Mouse (Mus musculus) lung, adult 10 weeks (tissue): ENCODE results near the gene Gal3st3. TPM values are rescaled to one million over a fixed set of nuclear protein-coding genes. Genes with fewer than 3 reads are reported as not detected.

Source experiments
- polyA plus RNA-seq: library from polyadenylated mRNA; stranded (reverse); fragments of 350-450 nt; fragmentation: Illumina TruSeq; extraction: RNeasy Lipid Tissue Mini Kit (QIAGEN cat#74804); gene quantifications from one replicate; pipeline ENCODE4 v1.2.3, GENCODE M21; 2014; ENCODE audit warnings: low read depth, low replicate concordance; ENCODE audit not compliant: insufficient read depth

Gal3st3 gene
- polyA plus RNA-seq, result 0.28 TPM

GRCm38 (mm10) chr19:5297903-5298800 lies at the start of gene Gal3st3:
Gene Gal3st3, plus strand, starts transcription at chr19:5298331.

GRCm38 (mm10) chr19:5272801-5273733 lies 25.1 kb upstream of the Gal3st3 start, which contains the start of gene Pacs1:
Gene Pacs1, minus strand, starts transcription at chr19:5273119.

DNA sequence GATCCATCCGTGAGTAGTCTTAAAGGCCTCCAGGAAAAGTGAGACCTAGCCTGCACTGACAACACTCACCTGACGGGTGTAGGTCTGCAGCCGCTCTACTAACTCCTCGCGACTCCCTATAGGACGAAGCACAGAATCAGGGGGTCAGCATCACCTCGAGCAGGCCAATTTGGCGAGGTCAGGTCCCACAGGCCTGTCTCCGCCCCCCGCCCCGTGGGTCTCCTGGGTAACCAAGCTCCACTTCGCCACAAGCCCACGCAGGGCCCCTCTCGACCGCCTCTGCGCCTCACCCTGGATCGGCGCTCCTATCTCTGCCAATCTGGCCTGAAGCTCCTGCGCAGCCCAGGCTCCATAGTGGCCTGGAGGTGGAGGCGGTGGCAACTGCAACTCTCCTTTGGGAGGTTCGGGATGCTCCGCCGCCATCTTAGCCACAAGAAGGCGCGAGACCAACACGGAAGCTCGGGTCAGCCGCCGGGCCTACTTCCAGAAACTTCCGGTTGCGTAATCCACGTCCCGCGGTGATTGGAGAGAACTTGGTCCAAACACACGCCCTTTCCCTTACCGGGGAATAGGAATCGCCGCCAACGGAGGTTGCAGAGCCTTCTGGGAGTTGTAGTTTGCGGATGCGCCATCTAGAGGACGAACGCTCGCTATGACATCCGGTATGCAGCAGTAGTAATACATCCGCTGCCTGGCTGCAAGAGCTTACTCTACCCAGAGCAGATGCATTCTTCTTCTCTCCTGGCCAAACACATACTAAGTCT lies 3.0 kb upstream of the Gal3st3 start, which contains the start of gene Sf3b2:
Sf3b2 (minus strand) TSS at position 484 of the 764 bp plus-strand sequence.

GRCm38 (mm10) chr19:5335441-5335840 lies 37.3 kb downstream of the Gal3st3 start, which contains the start of gene Catsper1:
Gene Catsper1, plus strand, starts transcription at chr19:5335741.

GRCm38 (mm10) chr19:5349502-5349873 lies 51.4 kb downstream of the Gal3st3 start, which contains the start of gene Cst6:
Gene Cst6, minus strand, starts transcription at chr19:5349574.

Other genes starting within 250 kb of the Gal3st3 start
- gene Rin1, start 247.8 kb upstream of the Gal3st3 start, polyA plus RNA-seq, result 1.4 TPM
- 6.0 TPM for gene Cd248, start 230.3 kb upstream of the Gal3st3 start, polyA plus RNA-seq
- gene Tmem151a, start 212.8 kb upstream of the Gal3st3 start, polyA plus RNA-seq, result 2.0 TPM
- 52.8 TPM for gene Yif1a, start 209.8 kb upstream of the Gal3st3 start, polyA plus RNA-seq
- 0.18 TPM for gene Cnih2, start 199.8 kb upstream of the Gal3st3 start, polyA plus RNA-seq
- gene Rab1b, start 191.3 kb upstream of the Gal3st3 start, polyA plus RNA-seq, result 117 TPM
- gene Klc2, start 179.8 kb upstream of the Gal3st3 start, polyA plus RNA-seq, result 12.7 TPM
- 9.4 TPM for gene Pacs1, start 25.2 kb upstream of the Gal3st3 start, polyA plus RNA-seq
- 93.1 TPM for gene Sf3b2, start 2.9 kb upstream of the Gal3st3 start, polyA plus RNA-seq
- not detected for gene Catsper1, start 37.4 kb downstream of the Gal3st3 start, polyA plus RNA-seq
- 2.3 TPM for gene Cst6, start 51.2 kb downstream of the Gal3st3 start, polyA plus RNA-seq
- gene Eif1ad, start 68.4 kb downstream of the Gal3st3 start, polyA plus RNA-seq, result 13.4 TPM
- 139 TPM for gene Banf1, start 68.8 kb downstream of the Gal3st3 start, polyA plus RNA-seq
- 63.0 TPM for gene Sart1, start 90.4 kb downstream of the Gal3st3 start, polyA plus RNA-seq
- not detected for gene Tsga10ip, start 104.2 kb downstream of the Gal3st3 start, polyA plus RNA-seq
- gene Drap1, start 126.6 kb downstream of the Gal3st3 start, polyA plus RNA-seq, result 391 TPM
- gene AI837181, start 126.8 kb downstream of the Gal3st3 start, polyA plus RNA-seq, result 34.1 TPM
- 0.17 TPM for gene Fosl1, start 149.2 kb downstream of the Gal3st3 start, polyA plus RNA-seq
- 15.3 TPM for gene Ccdc85b, start 159.6 kb downstream of the Gal3st3 start, polyA plus RNA-seq
- 62.7 TPM for gene Fibp, start 162.3 kb downstream of the Gal3st3 start, polyA plus RNA-seq
- gene Ctsw, start 170.2 kb downstream of the Gal3st3 start, polyA plus RNA-seq, result 9.0 TPM
- 41.2 TPM for gene Efemp2, start 175.6 kb downstream of the Gal3st3 start, polyA plus RNA-seq
- gene Mus81, start 190.1 kb downstream of the Gal3st3 start, polyA plus RNA-seq, result 24.5 TPM
- 601 TPM for gene Cfl1, start 192.1 kb downstream of the Gal3st3 start, polyA plus RNA-seq
- not detected for gene 1700020D05Rik, start 205.5 kb downstream of the Gal3st3 start, polyA plus RNA-seq
- gene Snx32, start 212.2 kb downstream of the Gal3st3 start, polyA plus RNA-seq, result 5.9 TPM